Mouse (Mus musculus): Measurements from ENCODE around the gene Prpsap1.
"Not testable (repeated sequence)": the region's sequence is repeated elsewhere in the genome, so short reads cannot be mapped to it uniquely, and the experiment has no call there.

Gene Prpsap1

GRCm38 (mm10) chr11:116515330-116516020 is 21.5 kb upstream of the Prpsap1 start:
- DNase-seq = peak; percentile 71

- DNase-seq = no peak
These were observed 19.6 kb upstream of the Prpsap1 start for GRCm38 (mm10) chr11:116513531-116514038.

GRCm38 (mm10) chr11:116512987-116513386 is 19.0 kb upstream of the Prpsap1 start:
- no peak for DNase-seq

- DNase-seq = no peak
These were observed 18.2 kb upstream of the Prpsap1 start for GRCm38 (mm10) chr11:116512154-116512553.

- DNase-seq = no peak
These were observed 17.4 kb upstream of the Prpsap1 start for GRCm38 (mm10) chr11:116511301-116511868.

GRCm38 (mm10) chr11:116508689-116509088 is 14.7 kb upstream of the Prpsap1 start:
- DNase-seq = no peak

- DNase-seq = no peak
These were observed 12.3 kb upstream of the Prpsap1 start for GRCm38 (mm10) chr11:116506151-116506875.

GRCm38 (mm10) chr11:116505573-116505972 is 11.6 kb upstream of the Prpsap1 start:
- no peak for DNase-seq

- DNase-seq = no peak
These were observed 10.5 kb upstream of the Prpsap1 start for GRCm38 (mm10) chr11:116504516-116504915.

GRCm38 (mm10) chr11:116501005-116501746 is 7.2 kb upstream of the Prpsap1 start:
- DNase-seq = peak; percentile 92

GRCm38 (mm10) chr11:116499018-116499417 is 5.0 kb upstream of the Prpsap1 start:
- no peak for DNase-seq

GRCm38 (mm10) chr11:116498596-116498995 is 4.6 kb upstream of the Prpsap1 start:
- no peak for DNase-seq

GRCm38 (mm10) chr11:116497313-116497712 is 3.3 kb upstream of the Prpsap1 start:
- no peak for DNase-seq

GRCm38 (mm10) chr11:116494474-116495174 is 622 bp upstream of the Prpsap1 start:
- peak; percentile 74 for DNase-seq

- no peak for DNase-seq
These were observed 811 bp downstream of the Prpsap1 start for GRCm38 (mm10) chr11:116493191-116493590.

- not testable (repeated sequence) for DNase-seq
These were observed 1.5 kb downstream of the Prpsap1 start for GRCm38 (mm10) chr11:116492507-116492906.

- DNase-seq = no peak
These were observed 2.7 kb downstream of the Prpsap1 start for GRCm38 (mm10) chr11:116491338-116491737.

GRCm38 (mm10) chr11:116490232-116491107 is 3.5 kb downstream of the Prpsap1 start:
- DNase-seq = peak; percentile 96

GRCm38 (mm10) chr11:116489771-116490231 is 4.2 kb downstream of the Prpsap1 start:
- DNase-seq = no peak

GRCm38 (mm10) chr11:116488693-116489375 is 5.2 kb downstream of the Prpsap1 start:
- peak; percentile 40 for DNase-seq

GRCm38 (mm10) chr11:116488207-116488606 is 5.8 kb downstream of the Prpsap1 start:
- DNase-seq = no peak

All from retina, postnatal 1 day (tissue).